Mouse (Mus musculus): ENCODE results near the gene Opcml.

Gene Opcml

DNA sequence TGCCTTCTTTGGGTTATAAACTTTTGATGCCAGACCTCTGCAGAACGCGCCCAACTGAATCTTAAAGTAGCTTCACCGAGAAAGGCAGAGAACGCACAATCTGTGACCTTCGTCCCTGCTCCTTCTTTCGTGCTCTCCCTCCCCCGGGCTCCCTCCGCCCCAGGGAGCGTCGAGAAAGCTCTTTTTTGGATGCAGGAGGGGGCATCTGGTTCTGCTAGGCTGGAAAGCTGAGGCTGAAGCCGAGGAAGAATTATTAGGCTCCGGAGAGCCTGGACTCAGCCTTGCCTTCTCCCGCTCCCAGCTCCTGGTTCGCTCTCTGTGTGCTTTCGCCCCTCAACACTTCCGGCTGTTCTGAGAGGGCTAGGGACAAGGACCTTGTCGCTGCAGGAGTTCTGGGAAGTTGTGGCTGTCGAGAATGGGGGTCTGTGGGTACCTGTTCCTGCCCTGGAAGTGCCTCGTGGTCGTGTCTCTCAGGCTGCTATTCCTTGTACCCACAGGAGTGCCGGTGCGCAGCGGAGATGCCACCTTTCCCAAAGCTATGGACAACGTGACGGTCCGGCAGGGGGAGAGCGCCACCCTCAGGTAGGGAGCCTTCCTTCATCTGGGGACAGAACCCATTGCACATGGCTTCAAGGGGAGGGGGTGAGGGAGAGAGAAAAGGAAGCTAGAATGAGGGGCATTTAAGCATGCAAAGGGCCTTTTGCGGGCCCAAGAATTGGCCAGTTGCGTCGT, 613.4 kb downstream of the Opcml start:
- no peak for DNase-seq (ENCODE audit: extremely low read depth, insufficient read length, low spot score)

DNA sequence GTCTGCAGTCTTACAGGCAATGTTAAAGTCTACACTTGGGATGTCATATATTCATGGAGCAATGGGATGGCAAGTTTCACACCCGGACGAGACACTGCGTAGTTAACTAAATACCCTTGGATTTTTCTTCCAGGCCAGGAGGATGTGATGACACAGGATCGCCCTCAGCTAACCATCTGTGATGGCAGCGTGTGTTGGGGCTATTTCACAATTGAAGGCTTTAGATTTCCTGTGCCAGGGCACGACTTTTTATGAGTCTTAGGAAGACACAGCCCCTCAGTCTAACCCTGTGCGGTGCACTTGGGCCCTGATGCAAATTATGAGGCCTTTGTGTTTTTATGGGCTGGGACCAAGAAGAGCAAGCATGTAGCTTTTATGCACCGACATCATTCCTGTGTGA, 614.0 kb downstream of the Opcml start:
- DNase-seq (ENCODE audit: extremely low read depth, insufficient read length, low spot score) = no peak

DNA sequence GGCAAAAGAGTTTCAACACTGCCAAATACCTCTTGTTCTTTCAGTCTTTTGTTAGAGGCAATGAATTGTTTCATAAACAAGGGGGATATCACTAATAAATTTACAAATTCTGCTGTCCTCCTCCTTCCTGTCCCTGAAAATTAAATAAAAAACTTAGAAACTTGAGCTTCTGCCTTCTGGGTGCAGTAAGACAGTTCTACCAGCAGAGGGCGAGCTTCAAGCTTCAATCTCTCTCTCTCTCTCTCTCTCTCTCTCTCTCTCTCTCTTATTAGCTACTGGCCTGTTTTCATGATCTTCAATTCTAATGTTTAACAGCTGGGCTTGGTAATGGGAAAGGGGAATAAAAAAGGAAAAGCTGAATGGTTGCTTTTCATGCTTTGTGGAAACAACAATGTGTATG, 615.2 kb downstream of the Opcml start:
- no peak for DNase-seq (ENCODE audit: extremely low read depth, insufficient read length, low spot score)

DNA sequence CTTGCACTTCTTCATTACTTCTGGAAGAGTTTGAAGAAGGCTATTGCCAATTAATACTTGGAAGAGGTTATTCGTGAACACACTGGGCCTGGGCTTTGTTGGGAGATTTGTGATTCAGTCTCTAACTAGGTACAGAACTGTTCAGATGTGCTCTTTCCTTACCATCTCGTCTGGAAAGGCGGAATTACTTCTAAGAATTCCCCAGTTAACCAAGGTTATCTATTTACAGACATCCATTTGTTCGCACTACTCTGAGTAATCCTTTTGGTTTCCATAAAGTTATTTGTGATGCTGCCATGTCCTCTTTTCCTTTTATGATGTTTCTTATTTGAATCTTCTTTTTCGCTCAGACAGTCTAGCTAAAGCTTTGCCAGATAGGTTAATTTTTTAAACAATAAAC, 630.2 kb downstream of the Opcml start:
- no peak for DNase-seq (ENCODE audit: extremely low read depth, insufficient read length, low spot score)

DNA sequence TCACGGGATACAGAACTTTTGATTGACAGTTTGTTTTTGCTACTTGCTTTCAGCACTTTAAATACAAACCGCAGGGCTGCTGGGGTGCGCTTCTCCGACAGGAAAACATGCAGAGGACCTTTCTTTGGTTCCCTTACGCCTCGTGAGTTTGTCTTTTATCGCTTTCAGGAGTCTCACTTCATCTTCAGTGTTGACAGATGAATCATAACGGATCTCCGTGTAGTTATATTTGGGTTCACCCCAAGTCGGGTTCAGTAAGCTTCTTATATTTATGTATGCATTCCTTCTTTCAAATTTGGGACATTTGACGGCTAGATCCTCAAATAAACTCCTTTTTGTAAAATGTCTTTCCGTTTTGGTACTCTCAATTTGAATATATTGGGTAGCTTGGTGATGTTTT, 632.8 kb downstream of the Opcml start:
- no peak for DNase-seq (ENCODE audit: extremely low read depth, insufficient read length, low spot score)

DNA sequence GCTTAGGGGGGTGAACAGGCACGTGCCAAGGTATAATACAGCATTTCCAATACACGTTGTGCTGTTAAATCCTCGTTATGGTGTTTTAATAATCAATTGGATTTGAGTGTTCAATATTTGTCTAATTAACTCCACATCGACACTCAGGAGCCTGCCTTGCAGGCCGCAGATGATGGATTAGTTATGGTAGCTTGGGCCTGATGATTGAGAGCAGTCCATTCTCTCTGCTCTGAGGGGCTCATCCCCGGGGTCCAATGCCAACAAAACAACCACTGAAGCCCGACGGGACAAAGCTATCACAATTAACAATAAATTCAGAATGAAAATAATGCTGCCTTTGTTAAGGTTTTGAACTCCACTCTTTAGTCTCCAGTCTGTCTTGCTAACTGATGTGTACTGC, 641.6 kb downstream of the Opcml start:
- no peak for DNase-seq (ENCODE audit: extremely low read depth, insufficient read length, low spot score)

DNA sequence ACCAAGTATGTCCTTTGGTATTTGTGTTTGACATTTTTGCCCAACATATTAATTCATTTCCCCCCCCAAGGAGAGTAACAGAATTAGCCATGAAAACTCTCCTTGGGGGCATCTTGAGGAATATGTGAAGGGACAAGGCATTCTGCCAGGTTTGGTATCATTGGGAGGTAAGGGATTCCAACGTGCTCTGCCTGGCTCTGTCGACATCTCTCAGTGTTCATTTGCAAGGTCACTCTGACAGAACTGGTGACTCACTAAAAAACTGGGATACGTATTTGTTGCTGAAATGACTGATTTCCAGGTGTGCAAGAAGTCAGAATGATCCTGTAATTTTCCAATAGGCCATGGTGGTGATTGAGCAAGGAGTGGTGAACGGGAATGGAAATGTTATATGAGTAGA, 648.2 kb downstream of the Opcml start:
- DNase-seq (ENCODE audit: extremely low read depth, insufficient read length, low spot score) = no peak

DNA sequence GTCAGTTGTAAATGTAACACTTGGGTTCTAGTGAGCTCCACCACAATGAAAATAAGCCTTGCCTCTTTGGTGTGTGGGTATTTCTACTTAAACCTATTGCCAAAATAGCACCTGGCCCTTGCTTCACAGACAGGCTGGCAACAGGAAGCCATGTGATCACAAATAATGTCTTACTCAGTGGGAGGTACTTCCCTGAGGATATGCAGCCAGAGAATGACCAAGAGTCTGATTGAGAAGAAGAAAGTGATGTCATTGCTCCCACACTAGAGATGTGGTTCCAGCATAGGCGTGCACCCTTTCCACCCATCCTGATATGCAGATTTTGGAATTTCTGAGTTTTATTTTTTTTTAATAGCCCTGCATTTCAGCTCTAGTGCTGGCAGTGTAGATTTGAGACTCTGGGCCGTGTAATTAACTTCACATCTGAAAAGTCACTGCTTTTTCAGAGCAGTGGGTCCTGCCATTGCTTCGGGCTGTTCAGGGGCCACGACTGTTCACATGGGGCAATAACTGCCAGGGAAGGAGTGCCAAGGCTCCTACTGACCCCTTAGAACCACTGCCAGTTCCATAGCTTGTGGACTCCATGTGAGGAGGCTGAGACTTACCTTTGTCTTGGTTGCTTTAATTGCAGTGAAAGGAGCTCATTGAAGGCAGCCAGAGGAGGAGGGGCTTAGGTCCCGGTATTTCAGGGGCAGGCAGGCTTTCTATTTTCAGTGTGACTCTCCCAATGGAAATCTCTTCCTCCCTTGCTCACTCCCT, 649.0 kb downstream of the Opcml start:
- no peak for DNase-seq (ENCODE audit: extremely low read depth, insufficient read length, low spot score)

DNA sequence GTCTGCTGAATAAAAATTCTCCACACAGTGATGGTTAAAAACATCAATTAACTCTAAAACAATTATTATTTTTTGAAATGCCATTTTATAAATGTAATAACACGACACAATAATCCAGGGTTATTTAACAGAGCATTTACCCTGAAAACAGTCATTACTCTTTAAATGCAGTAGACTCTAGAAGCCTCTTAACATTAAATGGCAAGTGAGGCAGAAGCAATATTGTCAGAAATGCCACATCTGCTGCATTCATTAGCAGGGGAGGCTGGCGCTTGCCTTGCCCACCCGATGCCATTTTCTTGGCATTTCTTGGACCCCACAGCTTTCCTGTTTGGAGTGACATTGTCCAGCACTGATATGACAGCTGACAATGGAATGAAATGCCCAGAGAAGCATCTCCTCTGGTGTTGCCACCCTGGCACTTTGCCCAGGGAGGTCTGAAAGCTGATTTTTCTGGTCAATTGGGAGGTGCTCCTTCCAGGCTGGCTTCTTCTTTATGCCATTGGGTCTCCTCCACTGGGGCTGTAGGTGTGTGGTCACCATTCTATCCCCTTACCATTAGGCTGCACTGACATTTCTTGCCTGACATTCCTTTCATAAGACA, 649.7 kb downstream of the Opcml start:
- no peak for DNase-seq (ENCODE audit: extremely low read depth, insufficient read length, low spot score)

DNA sequence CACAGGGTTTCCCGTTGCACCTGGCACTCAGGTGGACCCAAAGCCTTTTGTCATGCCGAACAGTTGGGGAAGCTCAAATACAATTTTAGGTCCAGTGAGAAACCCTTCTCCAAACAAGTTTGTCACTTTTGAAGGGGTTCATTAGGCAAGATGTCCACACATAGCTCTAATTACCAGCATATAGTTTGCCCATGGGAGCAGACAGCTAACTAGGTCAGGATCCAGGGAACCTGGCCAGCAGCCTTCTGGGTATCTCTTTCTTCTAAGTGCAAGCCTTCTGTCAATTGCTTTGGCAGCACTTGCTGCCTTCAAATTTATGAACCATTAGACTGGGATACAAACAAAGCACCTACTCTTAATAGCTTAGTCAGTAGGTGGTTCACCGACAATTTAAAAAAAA, 653.9 kb downstream of the Opcml start:
- no peak for DNase-seq (ENCODE audit: extremely low read depth, insufficient read length, low spot score)

DNA sequence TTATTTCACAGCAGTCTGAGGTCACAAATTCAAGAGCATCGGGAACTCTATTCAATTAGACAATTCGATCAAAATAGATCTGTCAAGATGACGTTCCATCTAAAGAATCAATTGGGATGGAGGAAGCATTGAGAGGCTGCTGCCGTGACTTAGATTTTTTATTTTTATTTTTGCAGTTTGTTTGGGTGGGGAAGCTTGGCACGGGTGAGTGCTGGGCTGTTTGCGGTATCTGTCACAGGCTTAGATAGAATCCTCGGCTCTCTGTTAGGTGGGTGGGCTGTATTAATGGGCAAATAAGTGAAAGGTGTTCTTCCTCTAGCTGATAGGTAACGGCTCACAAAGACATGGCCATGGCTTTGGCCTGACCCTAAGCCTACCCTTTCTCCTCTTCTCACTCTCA, 654.4 kb downstream of the Opcml start:
- no peak for DNase-seq (ENCODE audit: extremely low read depth, insufficient read length, low spot score)

DNA sequence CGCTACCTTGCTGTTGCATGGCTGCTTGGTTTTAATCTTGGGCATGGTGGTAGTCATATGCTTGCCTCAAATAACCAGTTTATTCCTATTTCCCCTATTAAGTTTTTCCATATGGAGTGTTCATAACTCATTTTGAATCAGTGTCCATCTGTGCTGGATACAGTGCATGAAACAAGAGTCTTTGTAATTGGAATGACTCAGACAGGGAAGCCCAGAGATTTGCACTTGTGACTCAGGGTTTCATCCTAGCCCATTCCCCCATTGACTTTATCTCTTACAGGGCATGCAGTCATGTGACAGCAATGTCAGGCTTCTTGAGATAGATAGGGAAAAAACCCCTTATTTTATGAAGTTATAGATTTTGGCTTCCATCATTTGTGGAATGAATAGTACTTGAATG, 655.3 kb downstream of the Opcml start:
- DNase-seq (ENCODE audit: extremely low read depth, insufficient read length, low spot score) = no peak

DNA sequence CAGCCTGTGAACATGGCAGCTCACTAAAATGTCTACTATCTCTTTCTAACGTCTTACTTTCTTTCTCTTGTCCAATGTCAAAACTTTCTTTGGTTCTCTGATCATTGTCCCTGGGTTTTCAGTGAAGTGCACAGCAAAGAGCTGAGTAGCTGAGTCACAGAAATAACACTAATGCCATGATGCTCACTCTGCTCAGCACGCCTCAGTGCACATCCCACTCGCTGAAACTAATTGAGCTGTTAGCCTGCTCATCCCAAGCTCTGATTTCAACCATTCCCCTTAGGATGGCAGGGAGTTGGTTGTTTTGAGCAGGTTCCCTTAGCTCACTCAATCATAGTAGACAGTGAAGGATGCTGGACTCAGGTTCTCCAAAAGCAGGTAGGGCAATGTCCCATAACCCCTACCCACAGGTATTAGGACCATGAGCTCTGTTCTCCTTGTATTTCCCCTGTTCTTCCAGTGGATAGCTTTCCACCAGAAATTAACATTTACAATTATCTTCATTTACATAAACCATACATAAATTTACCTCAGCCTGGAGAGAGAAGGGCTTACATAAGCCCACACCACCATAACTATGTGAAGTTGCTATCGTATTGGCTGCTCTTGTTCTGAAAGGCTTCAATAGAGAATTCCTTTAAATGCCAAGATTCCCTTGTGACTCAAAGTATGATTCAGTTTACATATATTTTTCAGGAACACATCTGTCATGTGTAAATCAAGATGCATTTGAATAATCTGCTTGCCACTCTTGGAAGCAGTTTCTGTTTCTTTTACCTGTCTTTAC, 655.9 kb downstream of the Opcml start:
- no peak for DNase-seq (ENCODE audit: extremely low read depth, insufficient read length, low spot score)

DNA sequence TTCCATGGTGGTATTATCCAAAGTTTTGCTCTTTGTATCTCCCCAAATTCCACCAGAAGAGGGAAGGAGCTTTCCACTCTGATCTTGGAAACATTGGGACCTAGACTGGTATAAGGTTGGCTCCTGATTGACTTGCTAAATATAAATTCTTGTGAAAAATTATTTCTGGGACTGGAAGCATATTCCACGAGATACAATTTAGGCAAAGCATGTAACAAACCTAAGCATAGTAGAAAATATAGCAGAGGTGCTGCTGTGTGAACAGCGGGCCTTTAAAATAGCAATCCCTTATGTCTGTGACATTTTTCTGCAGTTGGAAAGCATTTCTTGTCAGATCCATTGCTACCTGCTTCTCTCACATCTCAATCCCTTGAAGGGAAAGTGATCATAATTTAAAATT, 661.9 kb downstream of the Opcml start:
- no peak for DNase-seq (ENCODE audit: extremely low read depth, insufficient read length, low spot score)

DNA sequence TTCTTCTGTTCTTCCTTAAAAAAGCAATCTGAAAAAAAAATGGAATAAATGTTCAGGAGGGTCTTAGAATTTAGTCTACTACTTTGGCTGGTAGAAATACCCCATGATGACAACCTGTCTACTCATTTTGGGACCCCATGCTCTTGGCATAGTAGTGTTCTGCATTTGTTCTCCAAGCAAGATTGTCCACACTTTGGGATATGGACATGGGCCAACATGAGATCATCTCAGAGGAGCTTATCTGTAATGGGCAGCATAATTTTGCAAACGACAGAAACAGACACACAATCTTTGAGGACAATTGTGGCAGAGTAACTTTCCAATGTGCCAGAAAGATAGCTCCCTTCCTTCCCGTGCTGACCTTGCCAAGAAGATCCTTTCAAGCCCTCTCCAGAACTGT, 662.5 kb downstream of the Opcml start:
- DNase-seq (ENCODE audit: extremely low read depth, insufficient read length, low spot score) = no peak

DNA sequence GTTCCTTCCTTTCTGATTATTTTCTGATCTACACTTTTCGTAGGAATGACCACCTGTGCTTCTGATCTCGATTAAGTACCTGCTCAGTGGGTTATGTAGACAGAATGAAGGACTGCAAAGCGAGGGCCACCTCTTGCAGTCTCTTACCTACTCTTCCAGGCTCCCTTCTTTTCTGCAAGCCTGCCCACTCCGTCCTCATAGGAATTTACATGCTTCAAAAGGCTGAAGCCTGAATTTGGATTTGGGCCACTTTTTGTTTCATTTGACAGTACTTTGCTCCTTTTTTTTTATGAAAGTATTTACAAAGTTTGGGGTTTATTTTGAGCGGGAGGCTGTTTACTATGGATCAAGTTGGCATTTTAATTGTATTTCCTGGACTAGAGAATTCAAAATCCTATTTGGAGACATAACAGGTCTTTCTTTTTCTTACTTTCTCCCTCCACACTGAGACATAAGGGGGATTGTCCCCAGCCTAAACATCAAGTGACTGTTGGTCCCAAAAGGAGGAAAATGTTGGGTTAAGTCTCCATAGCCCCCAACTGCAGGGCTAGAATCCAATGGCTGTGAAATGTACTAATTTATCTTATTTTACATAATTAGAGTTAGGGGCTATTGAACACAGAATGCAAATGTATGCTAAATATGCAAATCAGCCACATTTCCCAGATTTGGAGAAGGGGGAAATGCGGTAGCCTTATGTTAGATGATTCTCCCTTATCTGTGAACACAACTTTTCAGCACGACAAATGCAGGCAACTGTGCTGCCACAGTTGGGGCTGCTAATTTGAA, 667.6 kb downstream of the Opcml start:
- no peak for DNase-seq (ENCODE audit: extremely low read depth, insufficient read length, low spot score)

DNA sequence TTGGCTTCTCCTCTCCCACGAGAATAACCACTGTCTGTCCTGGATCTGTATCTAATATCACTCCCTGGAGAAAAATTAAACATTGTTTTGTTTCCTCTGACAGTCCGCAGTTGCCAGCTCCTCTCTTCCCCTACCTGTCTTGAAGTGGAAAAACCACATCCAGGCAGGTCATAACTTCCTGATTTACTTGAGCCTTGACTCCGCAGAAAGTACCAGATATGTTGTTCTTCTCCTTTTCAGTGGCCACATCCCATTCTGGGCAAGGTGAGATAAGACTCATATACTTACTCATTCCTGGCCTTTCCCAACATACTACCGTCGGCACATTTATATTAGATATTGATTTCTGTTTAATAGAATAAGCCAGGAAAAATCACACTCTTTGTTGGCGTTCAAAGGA, 673.0 kb downstream of the Opcml start:
- DNase-seq (ENCODE audit: extremely low read depth, insufficient read length, low spot score) = no peak

DNA sequence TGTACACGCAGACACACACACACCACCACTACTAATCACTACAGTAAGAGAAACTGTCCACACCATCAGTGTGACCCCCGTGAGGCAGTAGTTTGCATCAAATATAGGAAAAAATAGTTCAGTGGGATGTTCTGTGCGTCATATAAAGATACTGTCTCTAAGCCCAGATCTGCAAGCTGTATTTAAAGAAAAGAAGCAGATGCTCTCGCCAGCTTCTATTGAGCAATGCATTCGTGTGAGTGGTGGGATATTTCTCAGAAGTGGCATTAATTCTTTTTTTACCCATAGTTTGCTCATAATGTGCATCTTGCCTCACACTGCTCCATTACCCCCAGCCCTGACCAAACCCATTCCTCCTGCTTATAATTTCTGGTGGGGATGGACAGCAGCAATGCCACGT, 678.8 kb downstream of the Opcml start:
- no peak for DNase-seq (ENCODE audit: extremely low read depth, insufficient read length, low spot score)

DNA sequence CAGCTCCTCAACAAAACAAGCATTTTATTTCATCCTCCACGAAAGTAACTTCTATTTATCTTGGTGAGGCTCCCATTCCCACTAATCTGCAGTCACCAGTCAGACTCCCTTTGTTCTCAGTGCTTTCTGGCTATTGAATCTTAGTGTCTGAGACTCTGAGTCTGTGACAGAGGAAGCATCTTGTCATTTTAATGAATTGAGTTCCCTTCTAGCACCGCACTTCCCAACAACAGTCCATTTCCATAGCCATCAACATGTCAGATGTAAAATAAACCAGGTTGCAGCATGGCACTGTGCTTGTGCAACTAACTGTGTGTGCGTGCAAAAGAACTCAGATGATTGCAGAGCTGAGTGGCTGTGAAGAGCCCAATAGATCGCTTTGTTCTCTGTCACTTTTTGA, 680.9 kb downstream of the Opcml start:
- DNase-seq (ENCODE audit: extremely low read depth, insufficient read length, low spot score) = no peak

DNA sequence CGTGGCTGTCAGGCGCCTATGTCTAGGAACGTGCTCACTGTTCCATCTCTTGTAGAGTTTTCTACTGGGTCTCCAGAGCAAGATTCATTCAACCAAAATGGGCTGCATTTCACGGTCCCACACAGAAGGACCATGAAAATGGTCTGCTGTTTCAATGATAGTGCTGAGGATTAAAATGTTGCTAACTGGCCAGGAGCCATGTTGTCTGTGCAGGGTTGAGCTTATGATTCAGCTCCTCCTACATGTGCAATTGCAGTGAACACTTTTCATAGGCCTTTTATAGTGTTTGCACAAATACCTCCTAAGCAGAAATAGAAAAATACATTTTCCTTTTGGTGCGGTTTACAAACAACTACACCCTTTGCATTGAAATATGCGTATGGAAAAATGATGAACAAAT, 684.0 kb downstream of the Opcml start:
- no peak for DNase-seq (ENCODE audit: extremely low read depth, insufficient read length, low spot score)

DNA sequence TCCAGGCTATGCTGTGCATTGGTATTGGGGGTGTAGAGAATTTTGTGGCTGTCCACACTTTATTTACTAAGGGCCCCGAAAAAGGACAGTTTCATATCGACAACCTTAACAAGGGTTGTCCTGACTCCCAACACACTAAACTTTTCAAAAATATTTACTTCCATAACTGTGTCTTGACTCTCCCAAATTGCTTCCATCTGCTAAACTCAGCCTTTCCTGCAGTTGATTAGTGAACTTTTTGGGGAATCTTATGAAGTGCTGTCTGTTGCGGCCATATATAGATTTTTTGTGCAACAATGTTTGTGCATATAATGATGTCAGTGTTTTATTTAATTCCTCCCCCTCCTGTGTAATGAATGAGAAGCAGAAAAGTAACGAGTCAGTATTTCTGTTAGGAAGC, 690.7 kb downstream of the Opcml start:
- no peak for DNase-seq (ENCODE audit: extremely low read depth, insufficient read length, low spot score)
